Mouse (Mus musculus) midbrain, embryonic 12.5 days (tissue): Measurements from ENCODE around the gene Asb18. TPM values are rescaled to one million over a fixed set of nuclear protein-coding genes. Genes with fewer than 3 reads are reported as not detected.

ENCODE experiments used
- ATAC-seq: fragments of 200-750 bp; cut with Nextera tagmentation; 2 replicates; pipeline ENCODE4 v1.8.0; 2017; ENCODE audit warnings: low read depth, moderate TSS enrichment, moderate library complexity; ENCODE audit not compliant: low FRiP score
- H3K27ac ChIP-seq: fragments of 300-500 bp; sonication (generic); replicated peaks from 2 replicates; pipeline ENCODE4 v1.5.1; 2016; ENCODE audit warnings: mild to moderate bottlenecking
- H3K27me3 ChIP-seq: fragments of 300-500 bp; sonication (generic); 2 replicates; pipeline ENCODE4 v1.6.1; 2016; ENCODE audit warnings: mild to moderate bottlenecking
- H3K36me3 ChIP-seq: fragments of 300-500 bp; sonication (generic); 2 replicates; pipeline ENCODE4 v1.6.1; 2016
- H3K4me1 ChIP-seq: fragments of 300-500 bp; sonication (generic); 2 replicates; pipeline ENCODE4 v1.6.1; 2016
- H3K4me2 ChIP-seq: fragments of 300-500 bp; sonication (generic); replicated peaks from 2 replicates; pipeline ENCODE4 v1.6.1; 2016; ENCODE audit warnings: mild to moderate bottlenecking, moderate library complexity
- H3K4me3 ChIP-seq: fragments of 300-500 bp; sonication (generic); 2 replicates; pipeline ENCODE4 v1.5.1; 2016; ENCODE audit warnings: mild to moderate bottlenecking
- H3K9ac ChIP-seq: fragments of 300-500 bp; sonication (generic); replicated peaks from 2 replicates; pipeline ENCODE4 v1.6.1; 2016; ENCODE audit warnings: mild to moderate bottlenecking, moderate library complexity
- H3K9me3 ChIP-seq: fragments of 300-500 bp; sonication (generic); 2 replicates; pipeline ENCODE4 v1.6.1; 2016; ENCODE audit warnings: mild to moderate bottlenecking
- WGBS: fragments of 180-500 bp; shearing (Covaris S2); methylation state at CpG from one replicate; pipeline ENCODE4 v1.1.7; 2016; 5-methylcytosine and 5-hydroxymethylcytosine counted together
- polyA plus RNA-seq: library from polyadenylated mRNA; unstranded; fragments of >200 nt; fragmentation: Nextera tagmentation; extraction: Ambion mirVana; gene quantifications from 2 replicates; pipeline ENCODE4 v1.2.1, GENCODE M21; 2016

Asb18 gene
- polyA plus RNA-seq, 1 experiment from 2014 or later: 0.18 TPM

- H3K27me3 ChIP-seq: peaks cover 85% of the 10 kb centered on the region
- ATAC-seq: no peak
- peak overlapping the region; percentile 36; the same call in 1 of the 2 replicates for H3K4me3 ChIP-seq
- WGBS: 7% methylated on average over 15 of the region's 15 CpGs
- H3K9me3 ChIP-seq: no peaks in the 10 kb centered on the region
- no peak overlapping the region for H3K9ac ChIP-seq
- H3K4me2 ChIP-seq: peak overlapping the region; percentile 66
- no peaks in the 10 kb centered on the region for H3K36me3 ChIP-seq
- no peak overlapping the region for H3K27ac ChIP-seq
- peaks cover 19% of the 10 kb centered on the region for H3K4me1 ChIP-seq
These were observed 73.4 kb downstream of the Asb18 start for GRCm38 (mm10) chr1:89940961-89941524.

GRCm38 (mm10) chr1:89939981-89940726 lies 74.3 kb downstream of the Asb18 start:
- ATAC-seq: 0 out of 2 replicates have a peak, but pooled peaks have one; percentile 19
- 5% methylated on average over 34 of the region's 34 CpGs for WGBS
- H3K4me2 ChIP-seq: 0 out of 2 replicates have a peak overlapping the region, but pooled peaks have one; percentile 4
- H3K36me3 ChIP-seq: no peaks in the 10 kb centered on the region
- H3K27ac ChIP-seq: no peak overlapping the region
- H3K9ac ChIP-seq: no peak overlapping the region
- peaks cover 85% of the 10 kb centered on the region for H3K27me3 ChIP-seq
- H3K4me1 ChIP-seq: peaks cover 28% of the 10 kb centered on the region
- H3K4me3 ChIP-seq: no peak overlapping the region
- no peaks in the 10 kb centered on the region for H3K9me3 ChIP-seq

GRCm38 (mm10) chr1:89939596-89939960 lies 74.9 kb downstream of the Asb18 start:
- Histone ChIP-seq H3K9me3 (no peaks in the 10 kb centered on the region), H3K27ac (no peak overlapping the region), H3K4me2 (no peak overlapping the region), H3K9ac (no peak overlapping the region), H3K27me3 (peaks cover 85% of the 10 kb centered on the region), H3K4me3 (no peak overlapping the region), H3K4me1 (peaks cover 29% of the 10 kb centered on the region), H3K36me3 (no peaks in the 10 kb centered on the region)
- WGBS: 23% methylated on average over 16 of the region's 16 CpGs
- ATAC-seq: no peak

- no peaks in the 10 kb centered on the region for H3K9me3 ChIP-seq
- H3K9ac ChIP-seq: no peak overlapping the region
- 21% methylated on average over 16 of the region's 16 CpGs for WGBS
- H3K36me3 ChIP-seq: no peaks in the 10 kb centered on the region
- ATAC-seq: no peak
- H3K4me3 ChIP-seq: no peak overlapping the region
- H3K4me1 ChIP-seq: peaks cover 32% of the 10 kb centered on the region
- H3K27me3 ChIP-seq: peaks cover 85% of the 10 kb centered on the region
- H3K27ac ChIP-seq: no peak overlapping the region
- H3K4me2 ChIP-seq: no peak overlapping the region
These were observed 75.4 kb downstream of the Asb18 start for GRCm38 (mm10) chr1:89938884-89939595.

- Histone ChIP-seq H3K27ac (no peak overlapping the region), H3K36me3 (no peaks in the 10 kb centered on the region), H3K27me3 (peaks cover 93% of the 10 kb centered on the region), H3K9me3 (no peaks in the 10 kb centered on the region), H3K4me3 (no peak overlapping the region), H3K4me2 (peak overlapping the region; percentile 19), H3K4me1 (peaks cover 45% of the 10 kb centered on the region), H3K9ac (no peak overlapping the region)
- WGBS: 1% methylated on average over 28 of the region's 29 CpGs
- no peak for ATAC-seq
These were observed 78.7 kb downstream of the Asb18 start for GRCm38 (mm10) chr1:89935493-89936348.

GRCm38 (mm10) chr1:89934316-89935260 lies 79.9 kb downstream of the Asb18 start:
- no peaks in the 10 kb centered on the region for H3K9me3 ChIP-seq
- H3K36me3 ChIP-seq: no peaks in the 10 kb centered on the region
- WGBS: 2% methylated on average over 19 of the region's 19 CpGs
- no peak overlapping the region for H3K9ac ChIP-seq
- no peak overlapping the region for H3K27ac ChIP-seq
- H3K4me3 ChIP-seq: peak overlapping the region; percentile 7; the same call in 1 of the 2 replicates
- H3K4me1 ChIP-seq: peaks cover 56% of the 10 kb centered on the region
- peak overlapping the region; percentile 19; the same call in 1 of the 2 replicates for H3K4me2 ChIP-seq
- ATAC-seq: no peak
- H3K27me3 ChIP-seq: peaks cover 95% of the 10 kb centered on the region

GRCm38 (mm10) chr1:89933786-89934185 lies 80.7 kb downstream of the Asb18 start:
- Histone ChIP-seq H3K27ac (no peak overlapping the region), H3K9ac (no peak overlapping the region), H3K9me3 (no peaks in the 10 kb centered on the region), H3K4me2 (0 out of 2 replicates have a peak overlapping the region, but pooled peaks have one; percentile 0), H3K36me3 (no peaks in the 10 kb centered on the region), H3K4me3 (peak overlapping the region; percentile 7), H3K27me3 (peaks cover 95% of the 10 kb centered on the region), H3K4me1 (peaks cover 61% of the 10 kb centered on the region)
- no peak for ATAC-seq
- WGBS: under 1% methylated on average over 21 of the region's 21 CpGs

- H3K4me3 ChIP-seq: no peak overlapping the region
- H3K9ac ChIP-seq: no peak overlapping the region
- no peaks in the 10 kb centered on the region for H3K9me3 ChIP-seq
- no peaks in the 10 kb centered on the region for H3K36me3 ChIP-seq
- WGBS: 3% methylated on average over 6 of the region's 6 CpGs
- H3K27me3 ChIP-seq: peaks cover 96% of the 10 kb centered on the region
- no peak overlapping the region for H3K27ac ChIP-seq
- peak overlapping the region; percentile 63; the same call in 1 of the 2 replicates for H3K4me2 ChIP-seq
- H3K4me1 ChIP-seq: peaks cover 66% of the 10 kb centered on the region
- no peak for ATAC-seq
These were observed 81.4 kb downstream of the Asb18 start for GRCm38 (mm10) chr1:89933028-89933427.

GRCm38 (mm10) chr1:89932616-89933015 lies 81.8 kb downstream of the Asb18 start:
- Histone ChIP-seq H3K9me3 (no peaks in the 10 kb centered on the region), H3K27me3 (peaks cover 96% of the 10 kb centered on the region), H3K4me3 (0 out of 2 replicates have a peak overlapping the region, but pooled peaks have one; percentile 5), H3K4me2 (peak overlapping the region; percentile 63), H3K9ac (no peak overlapping the region), H3K36me3 (no peaks in the 10 kb centered on the region), H3K4me1 (peaks cover 66% of the 10 kb centered on the region), H3K27ac (no peak overlapping the region)
- WGBS: under 1% methylated on average over 16 of the region's 16 CpGs
- no peak for ATAC-seq

GRCm38 (mm10) chr1:89932021-89932423 lies 82.4 kb downstream of the Asb18 start:
- H3K4me3 ChIP-seq: peak overlapping the region; percentile 43
- H3K4me1 ChIP-seq: peaks cover 71% of the 10 kb centered on the region
- H3K4me2 ChIP-seq: peak overlapping the region; percentile 63
- H3K9ac ChIP-seq: no peak overlapping the region
- H3K27ac ChIP-seq: no peak overlapping the region
- H3K27me3 ChIP-seq: peaks cover 96% of the 10 kb centered on the region
- no peak for ATAC-seq
- H3K9me3 ChIP-seq: no peaks in the 10 kb centered on the region
- WGBS: 1% methylated on average over 19 of the region's 19 CpGs
- H3K36me3 ChIP-seq: no peaks in the 10 kb centered on the region
